ENCODE assay signal across 8 mouse cellular contexts in the genomic region with DNA sequence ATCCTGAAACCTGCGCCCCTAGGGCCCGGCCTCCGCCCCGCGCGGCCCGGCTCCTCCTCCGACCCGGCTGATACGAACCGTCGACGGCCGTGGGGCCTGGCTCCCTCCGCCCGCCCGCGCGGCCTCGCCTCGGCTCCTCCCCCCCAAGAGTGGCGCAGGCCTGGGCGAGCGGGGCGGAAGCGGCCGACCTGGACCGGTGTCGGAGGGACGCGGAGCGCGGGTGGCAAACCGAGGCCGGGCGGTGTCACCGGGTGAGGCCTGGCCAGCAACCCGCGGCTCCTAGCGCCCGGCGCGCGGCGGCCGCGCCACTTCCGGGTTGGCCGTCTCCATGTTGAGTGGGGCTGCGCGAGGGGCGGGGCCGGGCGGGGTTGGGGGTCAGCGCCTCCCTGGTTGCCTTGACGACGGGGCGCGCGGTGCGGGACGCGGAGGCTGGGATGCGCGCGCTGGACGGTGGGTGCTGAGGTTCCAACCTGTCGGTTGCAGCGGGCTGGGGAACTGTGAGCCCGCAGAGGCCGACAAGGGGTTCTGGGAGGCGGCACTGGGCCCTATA. TPM values are rescaled to one million over a fixed set of nuclear protein-coding genes. Genes with fewer than 3 reads are reported as not detected.
DNase-seq lines count a peak whose midpoint lies in the region; ATAC-seq and TF ChIP-seq lines count a peak whose summit lies in the region.

Gene Rab11fip2 (minus strand): TSS at position 333 of the 550 bp plus-strand sequence.

- DNase-seq in Muller cell, postnatal 12 days (ENCODE audit: inconsistent ontology term): peak; percentile 97
- DNase-seq in cerebellum, adult 9-10 months: peak; percentile 80
- DNase-seq in frontal cortex, adult 2 months (ENCODE audit: extremely low spot score in 1 of 2, low spot score in 1 of 2): peak; percentile 59 to 82
- peak; percentile 93 for DNase-seq in hindbrain, embryonic 11.5 days (ENCODE audit: low spot score)
- peak; percentile 83 to 90 for DNase-seq in layer of hippocampus, postnatal 10 days (ENCODE audit: low spot score in 2 of 2)
- DNase-seq in lung, postnatal 0 days (ENCODE audit: low spot score): peak; percentile 87
- peak; percentile 85 for DNase-seq in ovary, postnatal 10 days (ENCODE audit: low spot score)
- DNase-seq in thymus, postnatal 0 days (ENCODE audit: low spot score): peak; percentile 85

- H3K4me1 ChIP-seq in hindbrain, embryonic 11.5 days (replicated peaks; ENCODE audit: control insufficient read depth, insufficient read depth, low read length): no peaks in the 10 kb centered on the region
- H3K4me1 ChIP-seq in lung, postnatal 0 days (ENCODE audit: insufficient read depth, low read depth, low read length): peaks cover 7% of the 10 kb centered on the region; the same call in 1 of the 2 replicates

- no peak for TF ChIP-seq EP300 in lung, postnatal 0 days (IDR thresholded peaks at IDR 0.05)

- H3K27me3 ChIP-seq in hindbrain, embryonic 11.5 days (ENCODE audit: control insufficient read depth, insufficient read depth, low read length): no peaks in the 10 kb centered on the region
- H3K27me3 ChIP-seq in lung, postnatal 0 days (replicated peaks; ENCODE audit: insufficient read depth, low read length): no peaks in the 10 kb centered on the region

- H3K9ac ChIP-seq in hindbrain, embryonic 11.5 days (ENCODE audit: low read depth, low read length): peak within 1 kb of the TSS; percentile 94
- peak within 1 kb of the TSS; percentile 93 for H3K9ac ChIP-seq in lung, postnatal 0 days (replicated peaks; ENCODE audit: low read depth)

- H3K27ac ChIP-seq in hindbrain, embryonic 11.5 days (ENCODE audit: low read depth, low read length): peak within 1 kb of the TSS; percentile 89
- H3K27ac ChIP-seq in lung, postnatal 0 days (ENCODE audit: low read length): peak within 1 kb of the TSS; percentile 93

- no peaks in the 10 kb centered on the region for H3K9me3 ChIP-seq in hindbrain, embryonic 11.5 days (ENCODE audit: control insufficient read depth, low read length)
- no peaks in the 10 kb centered on the region for H3K9me3 ChIP-seq in lung, postnatal 0 days (ENCODE audit: low read length)

- 1% methylated on average over 24 of the region's 72 CpGs for WGBS in hindbrain, embryonic 11.5 days
- WGBS in lung, postnatal 0 days: 2% methylated on average over 28 of the region's 72 CpGs

- peak within 1 kb of the TSS; percentile 83 for H3K4me3 ChIP-seq in hindbrain, embryonic 11.5 days (ENCODE audit: low read depth, low read length)
- H3K4me3 ChIP-seq in lung, postnatal 0 days (ENCODE audit: low read depth, low read length): peak within 1 kb of the TSS; percentile 83

- peak; percentile 99 for ATAC-seq in hindbrain, embryonic 11.5 days (ENCODE audit: low FRiP score)
- peak; percentile 97 for ATAC-seq in lung, postnatal 0 days

- no peak; the same call in 1 of the 2 replicates for TF ChIP-seq CTCF in lung, postnatal 0 days (IDR thresholded peaks at IDR 0.05)

- H3K36me3 ChIP-seq in hindbrain, embryonic 11.5 days (ENCODE audit: control insufficient read depth, insufficient read depth, low read length): no peaks in the 10 kb centered on the region
- H3K36me3 ChIP-seq in lung, postnatal 0 days (ENCODE audit: insufficient read depth, low read length): no peaks in the 10 kb centered on the region

- H3K4me2 ChIP-seq in hindbrain, embryonic 11.5 days (replicated peaks; ENCODE audit: low read depth, low read length): peak within 1 kb of the TSS; percentile 47
- H3K4me2 ChIP-seq in lung, postnatal 0 days (replicated peaks; ENCODE audit: low read depth, low read length): peak within 1 kb of the TSS; percentile 62

RNA-seq across cellular contexts. Expression of gene Rab11fip2, which starts in this region (rescaled TPM):
- polyA plus RNA-seq in frontal cortex, adult 2 months (2012; rRNA removed): 29.1 and 30.8 TPM in 2 replicates
- polyA plus RNA-seq in hindbrain, embryonic 11.5 days (2014; fragmentation: Nextera tagmentation; extraction: Ambion mirVana): 3.9 and 8.6 TPM in 2 replicates
- 10 to 100 TPM; 66.0 to 69.8 TPM for total RNA-seq in layer of hippocampus, postnatal 10 days (2021)
- 4.9 and 5.2 TPM in 2 replicates for polyA plus RNA-seq in lung, postnatal 0 days (2015; fragmentation: Nextera tagmentation; extraction: Ambion mirVana)
- polyA plus RNA-seq in thymus, postnatal 0 days (2015; fragmentation: Nextera tagmentation; extraction: Ambion mirVana): 3.0 and 4.3 TPM in 2 replicates

Comparison
In these comparisons a context has a peak if more than half of its experiments do, and no peak if none do; other contexts are left out.
1. Peak in every context shown above with its lines: DNase-seq, ATAC-seq, H3K4me3 ChIP-seq and H3K27ac ChIP-seq.